Mouse (Mus musculus) heart, embryonic 15.5 days (tissue): ENCODE measurements around the gene Fitm1. TPM values are rescaled to one million over a fixed set of nuclear protein-coding genes. Genes with fewer than 3 reads are reported as not detected.

Source experiments
- ATAC-seq: fragments of 200-750 bp; cut with Nextera tagmentation; replicated peaks from 2 replicates; pipeline ENCODE4 v1.8.0; 2017; ENCODE audit warnings: low read depth, moderate TSS enrichment; ENCODE audit not compliant: insufficient number of reproducible peaks, insufficient read depth, low FRiP score
- H3K27ac ChIP-seq: fragments of 300-500 bp; sonication (generic); 2 replicates; pipeline ENCODE4 v1.5.1; 2015; ENCODE audit warnings: mild to moderate bottlenecking, inconsistent platforms
- H3K27me3 ChIP-seq: fragments of 300-500 bp; sonication (generic); 2 replicates; pipeline ENCODE4 v1.6.1; 2015; ENCODE audit warnings: inconsistent platforms
- H3K36me3 ChIP-seq: fragments of 300-500 bp; sonication (generic); 2 replicates; pipeline ENCODE4 v1.6.1; 2015; ENCODE audit warnings: mild to moderate bottlenecking, inconsistent platforms
- H3K4me1 ChIP-seq: fragments of 300-500 bp; sonication (generic); replicated peaks from 2 replicates; pipeline ENCODE4 v1.6.1; 2015; ENCODE audit warnings: inconsistent platforms
- H3K4me2 ChIP-seq: fragments of 300-500 bp; sonication (generic); 2 replicates; pipeline ENCODE4 v1.6.1; 2015; ENCODE audit warnings: inconsistent platforms, mild to moderate bottlenecking, moderate library complexity
- H3K4me3 ChIP-seq: fragments of 300-500 bp; sonication (generic); 2 replicates; pipeline ENCODE4 v1.5.1; 2015; ENCODE audit warnings: mild to moderate bottlenecking, inconsistent platforms
- H3K9ac ChIP-seq: fragments of 300-500 bp; sonication (generic); 2 replicates; pipeline ENCODE4 v1.6.1; 2015; ENCODE audit warnings: mild to moderate bottlenecking, inconsistent platforms
- H3K9me3 ChIP-seq: fragments of 300-500 bp; sonication (generic); replicated peaks from 2 replicates; pipeline ENCODE4 v1.6.1; 2016; ENCODE audit warnings: inconsistent platforms
- WGBS: fragments of 180-500 bp; shearing (Covaris S2); methylation state at CpG from one replicate; pipeline ENCODE4 v1.1.7; 2015; ENCODE audit warnings: mixed read lengths; 5-methylcytosine and 5-hydroxymethylcytosine counted together
- polyA plus RNA-seq: library from polyadenylated mRNA; unstranded; fragments of >200 nt; fragmentation: Nextera tagmentation; extraction: Ambion mirVana; gene quantifications from 2 replicates; pipeline ENCODE4 v1.2.1, GENCODE M21; 2015

Fitm1 gene
- polyA plus RNA-seq, 1 experiment from 2014 or later: 81.7 TPM

- no peaks in the 10 kb centered on the region for H3K27me3 ChIP-seq
- no peak overlapping the region for H3K4me2 ChIP-seq
- H3K4me1 ChIP-seq: peaks cover 6% of the 10 kb centered on the region
- no peak overlapping the region for H3K4me3 ChIP-seq
- no peak overlapping the region for H3K27ac ChIP-seq
- H3K9ac ChIP-seq: no peak overlapping the region
- ATAC-seq: no peak
- peaks cover 12% of the 10 kb centered on the region; the same call in 1 of the 2 replicates for H3K36me3 ChIP-seq
- no peaks in the 10 kb centered on the region for H3K9me3 ChIP-seq
Observed at GRCm38 (mm10) chr14:55554635-55555034, 20.8 kb upstream of the Fitm1 start.

GRCm38 (mm10) chr14:55555788-55556187 is 19.6 kb upstream of the Fitm1 start:
- Histone ChIP-seq H3K9ac (no peak overlapping the region), H3K27ac (no peak overlapping the region)
- WGBS: 44% methylated on average over 3 of the region's 3 CpGs

GRCm38 (mm10) chr14:55557003-55557402 is 18.4 kb upstream of the Fitm1 start:
- H3K27ac ChIP-seq: no peak overlapping the region; the same call in 1 of the 2 replicates
- 26% methylated on average over 5 of the region's 5 CpGs for WGBS
- no peak overlapping the region for H3K4me2 ChIP-seq
- no peak overlapping the region for H3K4me3 ChIP-seq
- no peaks in the 10 kb centered on the region for H3K36me3 ChIP-seq
- no peak overlapping the region for H3K9ac ChIP-seq
- ATAC-seq: no peak
- peaks cover 17% of the 10 kb centered on the region for H3K4me1 ChIP-seq
- H3K9me3 ChIP-seq: no peaks in the 10 kb centered on the region
- H3K27me3 ChIP-seq: no peaks in the 10 kb centered on the region

More at GRCm38 (mm10) chr14:55555788-55556187, 19.6 kb upstream of the Fitm1 start:
- peaks cover 6% of the 10 kb centered on the region for H3K4me1 ChIP-seq
- no peaks in the 10 kb centered on the region for H3K9me3 ChIP-seq
- no peak for ATAC-seq
- no peak overlapping the region for H3K4me2 ChIP-seq
- H3K27me3 ChIP-seq: no peaks in the 10 kb centered on the region
- peaks cover under 1% of the 10 kb centered on the region; the same call in 1 of the 2 replicates for H3K36me3 ChIP-seq
- H3K4me3 ChIP-seq: no peak overlapping the region

GRCm38 (mm10) chr14:55557587-55557986 is 17.8 kb upstream of the Fitm1 start:
- H3K4me1 ChIP-seq: peaks cover 21% of the 10 kb centered on the region
- H3K27ac ChIP-seq: peak overlapping the region; percentile 12; the same call in 1 of the 2 replicates
- no peaks in the 10 kb centered on the region for H3K36me3 ChIP-seq
- 73% methylated on average over 3 of the region's 3 CpGs for WGBS
- no peak overlapping the region for H3K4me3 ChIP-seq
- no peak overlapping the region for H3K9ac ChIP-seq
- H3K27me3 ChIP-seq: no peaks in the 10 kb centered on the region
- no peaks in the 10 kb centered on the region for H3K9me3 ChIP-seq
- no peak for ATAC-seq
- H3K4me2 ChIP-seq: no peak overlapping the region

- WGBS: 53% methylated on average over 6 of the region's 6 CpGs
- H3K36me3 ChIP-seq: peaks cover 6% of the 10 kb centered on the region; the same call in 1 of the 2 replicates
- peak overlapping the region; percentile 99 for H3K27ac ChIP-seq
- no peaks in the 10 kb centered on the region for H3K27me3 ChIP-seq
- peaks cover 21% of the 10 kb centered on the region for H3K4me1 ChIP-seq
- ATAC-seq: no peak
- peak overlapping the region; percentile 66 for H3K4me2 ChIP-seq
- 0 out of 2 replicates have a peak overlapping the region, but pooled peaks have one; percentile 73 for H3K4me3 ChIP-seq
- H3K9me3 ChIP-seq: no peaks in the 10 kb centered on the region
- H3K9ac ChIP-seq: no peak overlapping the region
Observed at GRCm38 (mm10) chr14:55558740-55559448, 16.5 kb upstream of the Fitm1 start.

- peak within 1 kb of the TSS; percentile 99 for H3K27ac ChIP-seq
- peak within 1 kb of the TSS; percentile 73 for H3K4me3 ChIP-seq
- H3K9ac ChIP-seq: peak within 1 kb of the TSS; percentile 81
- H3K9me3 ChIP-seq: no peaks in the 10 kb centered on the region
- peak; percentile 82 for ATAC-seq
- H3K27me3 ChIP-seq: no peaks in the 10 kb centered on the region
- H3K4me1 ChIP-seq: peaks cover 21% of the 10 kb centered on the region
- under 1% methylated on average over 27 of the region's 27 CpGs for WGBS
- peaks cover 15% of the 10 kb centered on the region for H3K36me3 ChIP-seq
- H3K4me2 ChIP-seq: peak within 1 kb of the TSS; percentile 66
Observed at GRCm38 (mm10) chr14:55559799-55560201, 15.6 kb upstream of the Fitm1 start, which contains the start of gene Dcaf11. Gene Dcaf11 (plus strand): TSS chr14:55560006.

GRCm38 (mm10) chr14:55560202-55561073 is 15.0 kb upstream of the Fitm1 start, which contains the start of gene A730061H03Rik:
Gene A730061H03Rik (minus strand): TSS chr14:55560406.
- H3K4me3 ChIP-seq: peak within 1 kb of the TSS; percentile 73
- H3K9me3 ChIP-seq: no peaks in the 10 kb centered on the region
- H3K9ac ChIP-seq: peak within 1 kb of the TSS; percentile 81
- peaks cover 21% of the 10 kb centered on the region for H3K4me1 ChIP-seq
- H3K36me3 ChIP-seq: peaks cover 20% of the 10 kb centered on the region
- no peaks in the 10 kb centered on the region for H3K27me3 ChIP-seq
- H3K4me2 ChIP-seq: peak within 1 kb of the TSS; percentile 66
- WGBS: under 1% methylated on average over 51 of the region's 51 CpGs
- ATAC-seq: peak; percentile 95
- H3K27ac ChIP-seq: peak within 1 kb of the TSS; percentile 99

- no peak overlapping the region for H3K4me3 ChIP-seq
- H3K9ac ChIP-seq: no peak overlapping the region
- no peak overlapping the region for H3K4me2 ChIP-seq
Observed at GRCm38 (mm10) chr14:55561860-55562259, 13.6 kb upstream of the Fitm1 start.

GRCm38 (mm10) chr14:55563249-55563648 is 12.2 kb upstream of the Fitm1 start:
- no peaks in the 10 kb centered on the region for H3K9me3 ChIP-seq
- H3K4me3 ChIP-seq: no peak overlapping the region
- no peak for ATAC-seq
- no peak overlapping the region for H3K9ac ChIP-seq
- H3K4me2 ChIP-seq: no peak overlapping the region
- 83% methylated on average over 11 of the region's 11 CpGs for WGBS
- H3K36me3 ChIP-seq: peaks cover 48% of the 10 kb centered on the region
- H3K27me3 ChIP-seq: no peaks in the 10 kb centered on the region
- H3K27ac ChIP-seq: no peak overlapping the region
- H3K4me1 ChIP-seq: peaks cover 17% of the 10 kb centered on the region

More at GRCm38 (mm10) chr14:55561860-55562259, 13.6 kb upstream of the Fitm1 start:
- Histone ChIP-seq H3K9me3 (no peaks in the 10 kb centered on the region), H3K27me3 (no peaks in the 10 kb centered on the region), H3K36me3 (peaks cover 34% of the 10 kb centered on the region), H3K27ac (no peak overlapping the region), H3K4me1 (peaks cover 21% of the 10 kb centered on the region)
- no peak for ATAC-seq
- WGBS: 86% methylated on average over 10 of the region's 10 CpGs

- H3K9ac ChIP-seq: no peak overlapping the region
- WGBS: 88% methylated on average over 3 of the region's 3 CpGs
- H3K4me3 ChIP-seq: no peak overlapping the region
- H3K4me2 ChIP-seq: no peak overlapping the region
- H3K4me1 ChIP-seq: peaks cover 20% of the 10 kb centered on the region
- no peaks in the 10 kb centered on the region for H3K9me3 ChIP-seq
- no peaks in the 10 kb centered on the region for H3K27me3 ChIP-seq
- ATAC-seq: no peak
- H3K27ac ChIP-seq: no peak overlapping the region
- H3K36me3 ChIP-seq: peaks cover 57% of the 10 kb centered on the region
Observed at GRCm38 (mm10) chr14:55565748-55566147, 9.7 kb upstream of the Fitm1 start.

GRCm38 (mm10) chr14:55567496-55567895 is 7.9 kb upstream of the Fitm1 start:
- Histone ChIP-seq H3K27ac (no peak overlapping the region), H3K9me3 (no peaks in the 10 kb centered on the region), H3K4me3 (no peak overlapping the region), H3K4me2 (no peak overlapping the region), H3K27me3 (no peaks in the 10 kb centered on the region), H3K36me3 (peaks cover 57% of the 10 kb centered on the region), H3K9ac (no peak overlapping the region), H3K4me1 (peaks cover 9% of the 10 kb centered on the region)
- WGBS: 77% methylated on average over 3 of the region's 3 CpGs
- no peak for ATAC-seq
